Mouse (Mus musculus): ENCODE measurements around the gene Gm4070. TPM values are rescaled to one million over a fixed set of nuclear protein-coding genes. Genes with fewer than 3 reads are reported as not detected.

The Gm4070 gene
- polyA plus RNA-seq (2014; fragmentation: Illumina TruSeq; extraction: RNeasy Lipid Tissue Mini Kit (QIAGEN cat#74804)), result 13.2 TPM

DNA sequence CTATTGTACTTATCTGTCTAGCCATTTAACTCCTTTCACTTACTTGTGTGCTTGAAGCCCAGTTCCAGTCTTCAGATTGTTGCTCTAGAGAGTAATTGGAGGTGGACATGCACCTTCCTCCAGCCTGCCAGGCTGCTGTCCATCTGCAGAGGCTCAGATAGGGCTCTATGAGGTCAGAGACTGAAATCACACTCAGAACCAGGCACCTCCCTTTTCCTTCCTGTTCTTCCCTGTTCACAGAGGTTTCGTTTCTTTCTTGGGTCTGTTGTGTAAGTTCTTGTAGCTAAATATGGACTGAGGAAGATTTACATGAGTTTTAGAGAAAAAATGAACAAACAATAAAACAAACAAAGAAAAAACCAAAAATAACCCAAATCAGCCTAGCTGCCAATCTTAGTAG is at the start of gene Gm4070:
Gene Gm4070 (minus strand): TSS at position 156 of the 400 bp plus-strand sequence.

Other genes with a start within 250 kb of the Gm4070 start
- 52.2 TPM for gene Ilk, start 217.4 kb downstream of the Gm4070 start, polyA plus RNA-seq (2014; fragmentation: Illumina TruSeq; extraction: RNeasy Lipid Tissue Mini Kit (QIAGEN cat#74804))
- gene Rrp8, start 216.6 kb downstream of the Gm4070 start, polyA plus RNA-seq (2014; fragmentation: Illumina TruSeq; extraction: RNeasy Lipid Tissue Mini Kit (QIAGEN cat#74804)), result 45.1 TPM
- gene Taf10, start 209.6 kb downstream of the Gm4070 start, polyA plus RNA-seq (2014; fragmentation: Illumina TruSeq; extraction: RNeasy Lipid Tissue Mini Kit (QIAGEN cat#74804)), result 7.6 TPM
- 140 TPM for gene Tpp1, start 201.7 kb downstream of the Gm4070 start, polyA plus RNA-seq (2014; fragmentation: Illumina TruSeq; extraction: RNeasy Lipid Tissue Mini Kit (QIAGEN cat#74804))
- gene Dchs1, start 166.3 kb downstream of the Gm4070 start, polyA plus RNA-seq (2014; fragmentation: Illumina TruSeq; extraction: RNeasy Lipid Tissue Mini Kit (QIAGEN cat#74804)), result 0.26 TPM
- gene Mrpl17, start 142.9 kb downstream of the Gm4070 start, polyA plus RNA-seq (2014; fragmentation: Illumina TruSeq; extraction: RNeasy Lipid Tissue Mini Kit (QIAGEN cat#74804)), result 10.7 TPM

Measured in ovary, adult 10 weeks (tissue).